ENCODE assay signal across 15 mouse cellular contexts in genomic region chr4:138133360-138133759, GRCm38 (mm10).
"Had no signal": no experiment of that assay in that cellular context is flagged by ENCODE, and none has a peak within 500 bp of the region (broad histone marks: within the 10 kb centered on the region; RNA-seq: fewer than 3 reads in every experiment).

No protein-coding gene starts in this region.

- H3K4me1 ChIP-seq: limb, embryonic 10.5 days; liver, embryonic 15.5 days had no signal

- H3K9ac ChIP-seq: kidney, embryonic 15.5 days; liver, embryonic 15.5 days; midbrain, embryonic 15.5 days; neural tube, embryonic 13.5 days; stomach, embryonic 15.5 days had no signal

- H3K27me3 ChIP-seq: kidney, embryonic 15.5 days; liver, embryonic 15.5 days; midbrain, embryonic 15.5 days; neural tube, embryonic 13.5 days; stomach, embryonic 15.5 days had no signal

- ATAC-seq: midbrain, embryonic 15.5 days had no signal

- H3K4me2 ChIP-seq: kidney, embryonic 15.5 days; liver, embryonic 11.5 days; liver, embryonic 15.5 days; midbrain, embryonic 15.5 days; neural tube, embryonic 13.5 days; stomach, embryonic 15.5 days had no signal

- H3K27ac ChIP-seq: kidney, embryonic 15.5 days; left cerebral cortex, adult 2 months; limb, embryonic 10.5 days; liver, embryonic 15.5 days; macrophage; midbrain, embryonic 15.5 days; neural tube, embryonic 13.5 days; stomach, embryonic 15.5 days had no signal

- H3K9me3 ChIP-seq: kidney, embryonic 15.5 days; limb, embryonic 10.5 days; liver, embryonic 15.5 days; midbrain, embryonic 15.5 days; neural tube, embryonic 13.5 days; stomach, embryonic 15.5 days had no signal

- H3K36me3 ChIP-seq: midbrain, embryonic 15.5 days; stomach, embryonic 15.5 days had no signal

- H3K4me3 ChIP-seq: kidney, embryonic 15.5 days; left cerebral cortex, adult 2 months; limb, embryonic 10.5 days; liver, embryonic 15.5 days; midbrain, embryonic 15.5 days; neural tube, embryonic 13.5 days; stomach, embryonic 15.5 days had no signal

- DNase-seq: kidney, postnatal 14 days; lung, adult 2 months; lung, postnatal 10 days; right cerebral cortex, postnatal 14 days; thymus, adult 2 months; thymus, postnatal 25 days had no signal
